Mouse (Mus musculus): Measurements from ENCODE around the gene Ipmk.

- TF ChIP-seq CTCF (IDR thresholded peaks at IDR 0.05; ENCODE audit: borderline replicate concordance, extremely low read depth, insufficient read depth, insufficient read length) (no peak), POLR2A (IDR thresholded peaks at IDR 0.05; ENCODE audit: borderline replicate concordance, extremely low read depth, insufficient read depth, insufficient read length, poor library complexity, severe bottlenecking) (no peak)
Observed at GRCm38 (mm10) chr10:71448284-71448683, 100.7 kb downstream of the Ipmk start.
